Mouse (Mus musculus): ENCODE data around the gene Dact2. TPM values are rescaled to one million over a fixed set of nuclear protein-coding genes. Genes with fewer than 3 reads are reported as not detected.

Gene Dact2
- total RNA-seq, 2 experiments from 2014 or later, result not detected

GRCm38 (mm10) chr17:14178049-14178448 lies 26.1 kb downstream of the Dact2 start:
- no peak for ATAC-seq (replicated peaks; ENCODE audit: poor library complexity, severe bottlenecking)

DNA sequence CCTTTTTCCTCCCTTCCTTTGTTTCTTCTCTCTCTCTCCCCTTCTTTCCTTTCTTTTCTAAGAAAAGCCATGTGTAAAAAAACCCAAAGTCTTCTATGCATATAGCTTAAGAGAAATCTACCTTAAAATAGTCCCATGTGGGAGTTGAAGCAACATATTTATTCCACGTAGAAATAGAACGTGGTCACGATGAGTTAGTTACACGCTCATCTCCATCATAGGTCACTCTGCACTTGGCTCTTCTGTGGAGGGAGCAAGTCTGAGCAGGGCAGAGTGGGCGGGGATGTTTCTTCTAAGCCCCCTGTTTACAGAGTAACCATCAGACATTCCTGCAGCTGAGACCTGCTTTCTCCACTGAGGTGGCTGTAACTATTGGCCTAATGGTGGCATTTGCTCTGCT lies 27.1 kb downstream of the Dact2 start:
- ATAC-seq (replicated peaks; ENCODE audit: poor library complexity, severe bottlenecking), result no peak

GRCm38 (mm10) chr17:14175704-14176103 lies 28.4 kb downstream of the Dact2 start:
- no peak for ATAC-seq (replicated peaks; ENCODE audit: poor library complexity, severe bottlenecking)

DNA sequence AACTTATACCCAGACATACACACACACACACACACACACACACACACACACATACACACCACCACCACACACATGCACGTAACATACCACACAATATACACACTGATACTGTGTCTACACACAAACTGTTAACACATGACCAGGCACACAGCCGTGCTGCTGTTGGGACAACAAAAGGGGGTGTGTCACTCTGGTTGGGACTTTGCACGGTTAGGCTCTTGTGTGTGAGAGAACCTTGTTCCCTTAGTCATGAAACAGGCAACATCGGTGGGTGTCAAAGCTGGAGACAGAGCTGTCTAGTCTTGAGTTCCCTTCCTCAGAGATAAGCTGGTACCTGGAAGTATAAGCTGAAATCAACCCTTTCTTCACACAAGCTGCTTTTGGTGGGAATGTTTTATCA lies 29.1 kb downstream of the Dact2 start:
- no peak for ATAC-seq (replicated peaks; ENCODE audit: poor library complexity, severe bottlenecking)

- no peak for ATAC-seq (replicated peaks; ENCODE audit: poor library complexity, severe bottlenecking)
Observed at GRCm38 (mm10) chr17:14174401-14174800, 29.7 kb downstream of the Dact2 start.

GRCm38 (mm10) chr17:14173459-14173858 lies 30.6 kb downstream of the Dact2 start:
- no peak for ATAC-seq (replicated peaks; ENCODE audit: poor library complexity, severe bottlenecking)

- ATAC-seq (replicated peaks; ENCODE audit: poor library complexity, severe bottlenecking), result no peak
Observed at GRCm38 (mm10) chr17:14172731-14173130, 31.4 kb downstream of the Dact2 start.

DNA sequence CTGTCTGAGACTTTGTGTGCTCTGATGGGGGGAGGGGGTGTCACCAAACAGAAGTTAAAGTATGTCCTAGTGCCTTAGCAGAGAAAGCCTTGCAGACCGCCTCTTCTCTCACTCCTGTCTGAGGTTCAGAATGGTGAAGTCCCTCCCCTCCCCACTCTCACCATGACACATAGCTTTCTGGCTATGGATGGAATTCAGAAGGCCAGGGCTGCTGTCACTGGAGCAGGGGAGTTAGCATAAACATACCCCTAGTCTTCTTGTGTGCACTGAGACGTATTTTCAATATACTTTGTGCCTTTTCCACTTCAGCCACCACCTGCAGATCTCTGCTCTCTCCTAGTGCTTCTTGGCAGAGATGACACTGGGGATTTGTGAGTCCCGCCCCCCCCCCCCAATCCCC lies 31.9 kb downstream of the Dact2 start:
- ATAC-seq (replicated peaks; ENCODE audit: poor library complexity, severe bottlenecking), result no peak

DNA sequence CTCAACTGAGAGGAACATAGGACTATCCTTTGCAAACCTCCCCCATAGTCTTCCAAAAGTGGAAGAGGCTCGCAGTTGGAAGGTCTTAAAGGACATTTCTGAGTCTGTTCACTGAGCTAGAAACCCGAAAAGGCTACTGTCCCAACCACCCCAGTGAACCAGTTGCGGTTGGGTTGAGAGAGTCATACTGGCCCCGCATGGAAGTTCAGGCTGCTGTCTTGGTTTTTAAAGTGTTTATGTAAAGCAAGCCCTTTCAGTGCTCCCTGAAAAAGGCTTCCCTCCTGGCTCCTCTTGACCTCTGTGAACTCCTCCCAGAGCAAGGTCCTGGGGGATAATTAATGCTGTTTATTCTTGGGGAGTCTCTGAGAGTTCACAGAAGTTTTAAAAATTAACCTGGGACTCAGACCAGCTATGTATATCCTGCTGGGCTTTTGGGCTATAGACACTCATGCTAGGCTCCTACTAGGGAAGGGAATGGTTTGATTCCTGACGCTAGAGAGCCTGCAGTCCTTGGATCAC lies 33.1 kb downstream of the Dact2 start:
- no peak for ATAC-seq (replicated peaks; ENCODE audit: poor library complexity, severe bottlenecking)

DNA sequence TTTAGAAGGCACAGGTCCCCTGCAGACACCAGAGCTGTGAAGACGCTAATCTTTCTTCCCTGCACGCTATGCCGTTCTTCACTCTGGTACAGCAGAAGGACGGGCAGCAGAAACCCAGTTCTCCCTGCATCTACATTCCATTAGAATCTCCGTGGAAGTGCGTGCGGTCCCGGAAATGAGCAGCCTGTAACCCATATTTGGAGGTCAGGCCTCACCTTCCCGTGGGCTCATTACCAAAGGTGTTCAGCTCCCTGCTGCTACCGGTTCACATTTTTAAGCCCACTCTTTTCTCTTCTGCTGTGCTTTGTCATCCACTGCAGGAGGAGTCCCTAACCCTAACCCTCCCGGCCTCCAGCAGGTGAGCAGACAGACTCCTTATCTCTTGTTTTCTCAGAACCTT lies 34.7 kb downstream of the Dact2 start:
- ATAC-seq (replicated peaks; ENCODE audit: poor library complexity, severe bottlenecking), result no peak

DNA sequence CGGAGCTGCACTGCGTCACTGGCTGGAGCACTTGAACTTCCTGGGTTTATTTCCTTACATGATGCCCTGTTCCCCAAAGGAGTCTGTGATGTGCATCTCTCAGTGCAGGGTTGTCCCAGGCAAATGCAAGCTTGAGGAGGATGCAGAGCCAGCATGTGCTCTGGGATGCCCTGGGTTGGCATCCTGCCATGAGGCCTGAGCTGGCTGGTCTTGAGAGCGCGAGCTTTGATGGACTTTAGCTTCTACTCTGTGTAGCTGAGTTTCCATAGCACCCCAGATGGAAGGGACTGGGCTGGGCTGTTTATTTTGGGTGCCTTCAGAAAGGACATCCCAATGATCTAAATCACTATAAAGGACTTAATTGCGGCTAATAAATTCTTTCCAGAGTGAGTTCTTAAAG lies 36.5 kb downstream of the Dact2 start:
- no peak for ATAC-seq (replicated peaks; ENCODE audit: poor library complexity, severe bottlenecking)

DNA sequence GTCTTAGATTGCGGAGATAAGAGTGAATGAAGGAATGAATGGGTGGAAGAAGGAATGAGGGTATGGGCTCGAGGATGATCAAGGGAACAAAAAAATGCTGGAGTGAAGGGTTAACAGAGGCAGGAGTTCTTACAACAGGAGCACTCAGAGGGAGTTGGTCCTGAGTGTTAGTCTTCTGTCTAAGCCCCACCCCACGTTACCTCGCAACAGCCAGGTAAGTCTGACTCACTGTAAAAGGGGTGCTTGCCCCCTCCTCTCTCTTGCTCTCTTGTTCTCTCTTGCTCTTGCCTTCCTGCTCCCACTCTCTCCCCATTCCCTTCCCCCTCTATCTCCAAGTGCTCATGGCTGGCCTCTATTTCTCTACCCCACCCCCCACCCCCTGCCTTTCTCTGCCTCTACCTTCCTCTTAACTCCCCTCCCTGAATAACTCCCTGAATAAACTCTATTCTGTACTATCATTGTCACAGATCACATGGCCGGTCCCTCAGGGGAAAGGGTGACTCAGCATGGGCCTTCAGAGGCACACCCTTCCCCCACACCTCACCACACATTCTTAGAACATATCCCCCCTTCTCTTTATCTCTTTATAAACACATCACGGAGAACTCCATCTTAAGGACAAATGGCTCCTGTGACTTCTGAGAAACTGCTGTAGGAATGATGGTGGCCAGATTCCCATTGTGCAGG lies 37.2 kb downstream of the Dact2 start:
- ATAC-seq (replicated peaks; ENCODE audit: poor library complexity, severe bottlenecking), result no peak

GRCm38 (mm10) chr17:14165934-14166610 lies 38.0 kb downstream of the Dact2 start:
- no peak for ATAC-seq (replicated peaks; ENCODE audit: poor library complexity, severe bottlenecking)

DNA sequence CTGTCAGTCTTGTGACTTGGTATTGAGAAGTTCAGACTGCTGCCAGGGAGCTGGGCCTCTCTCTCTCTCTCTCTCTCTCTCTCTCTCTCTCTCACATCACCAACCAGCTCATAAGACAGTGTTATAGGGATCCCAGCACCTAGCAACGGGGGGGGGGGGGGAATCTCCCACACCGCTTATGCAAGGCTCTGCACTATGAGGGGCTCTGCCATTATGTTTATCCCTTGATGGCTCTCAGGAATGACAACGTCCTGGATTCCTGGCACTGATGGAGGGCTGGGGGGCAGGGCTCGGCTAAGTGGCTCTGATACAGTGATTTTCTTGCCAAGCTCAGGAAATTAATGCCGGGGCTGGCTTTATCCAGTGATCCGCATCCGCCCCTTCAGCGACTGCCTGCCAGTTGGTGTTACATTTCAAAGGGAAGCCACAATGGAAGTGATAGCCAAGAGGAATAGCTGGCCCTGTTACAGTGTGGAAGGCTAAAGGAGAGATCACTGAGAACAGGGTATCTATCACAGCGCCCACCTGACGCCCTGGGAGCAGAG lies 38.7 kb downstream of the Dact2 start:
- no peak for ATAC-seq (replicated peaks; ENCODE audit: poor library complexity, severe bottlenecking)

DNA sequence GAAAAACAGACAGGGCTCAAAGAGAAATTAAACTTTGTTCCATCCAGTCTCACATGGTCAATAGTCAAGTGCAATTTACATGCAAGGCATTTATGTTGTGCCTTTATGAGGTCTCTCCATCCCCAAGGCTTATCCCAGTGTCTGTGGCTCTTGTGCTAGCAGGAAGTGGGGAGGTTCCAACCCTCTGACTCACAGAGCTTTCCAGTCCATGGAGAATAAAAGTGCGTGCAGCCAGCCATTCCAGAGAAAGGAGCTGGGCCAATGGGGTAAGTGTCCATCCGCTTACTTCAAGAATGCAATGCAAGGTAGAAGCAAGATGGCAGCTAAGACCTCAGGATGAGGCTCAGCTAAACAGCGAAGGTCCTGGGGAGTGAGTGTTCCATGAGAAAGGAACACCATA lies 43.3 kb downstream of the Dact2 start:
- no peak for ATAC-seq (replicated peaks; ENCODE audit: poor library complexity, severe bottlenecking)

GRCm38 (mm10) chr17:14157779-14158195 lies 46.3 kb downstream of the Dact2 start:
- ATAC-seq (replicated peaks; ENCODE audit: poor library complexity, severe bottlenecking), result no peak

Other genes starting within 250 kb of the Dact2 start
- not detected in 2 replicates for gene Gm7356, start 200.6 kb downstream of the Dact2 start, total RNA-seq (2014; fragmentation: Nextera tagmentation)
- gene Gm7356, start 200.6 kb downstream of the Dact2 start, total RNA-seq (2017), result not detected in 2 replicates
- gene Gm7358, start 144.8 kb downstream of the Dact2 start, total RNA-seq (2014; fragmentation: Nextera tagmentation), result not detected in 2 replicates
- gene Gm7358, start 144.8 kb downstream of the Dact2 start, total RNA-seq (2017), result not detected in 2 replicates
- gene Smoc2, start 75.2 kb upstream of the Dact2 start, total RNA-seq (2014; fragmentation: Nextera tagmentation), result not detected in 2 replicates
- not detected in 2 replicates for gene Smoc2, start 75.2 kb upstream of the Dact2 start, total RNA-seq (2017)